Mouse (Mus musculus) forebrain, embryonic 14.5 days (tissue): ENCODE results near the gene Akt3. TPM values are rescaled to one million over a fixed set of nuclear protein-coding genes. Genes with fewer than 3 reads are reported as not detected.
A peak's percentile ranks its signal among the peaks of the same experiment; 100 is the strongest.

Source experiments
- ATAC-seq: fragments of 200-750 bp; cut with Nextera tagmentation; 2 replicates; pipeline ENCODE4 v1.8.0; 2017; ENCODE audit warnings: mild to moderate bottlenecking, moderate library complexity
- DNase-seq: peaks from one replicate; pipeline ENCODE4 v3.0.0-alpha.2; 2015; ENCODE audit warnings: low spot score
- H3K27ac ChIP-seq: fragments of 300-500 bp; sonication (generic); 2 replicates; pipeline ENCODE4 v1.5.1; 2014; ENCODE audit warnings: low read depth, mild to moderate bottlenecking, control low read depth, low read length, moderate library complexity
- H3K27me3 ChIP-seq: fragments of 300-500 bp; sonication (generic); replicated peaks from 2 replicates; pipeline ENCODE4 v1.6.1; 2014; ENCODE audit warnings: low read length, control low read depth, mixed read lengths; ENCODE audit not compliant: control insufficient read depth, insufficient read depth
- H3K36me3 ChIP-seq: fragments of 300-500 bp; sonication (generic); 2 replicates; pipeline ENCODE4 v1.6.1; 2014; ENCODE audit warnings: low read length, control low read depth; ENCODE audit not compliant: control insufficient read depth, insufficient read depth
- H3K4me1 ChIP-seq: fragments of 300-500 bp; sonication (generic); 2 replicates; pipeline ENCODE4 v1.6.1; 2014; ENCODE audit warnings: antibody characterized with exemption, low read length, control low read depth; ENCODE audit not compliant: control insufficient read depth, insufficient read depth
- H3K4me2 ChIP-seq: fragments of 300-500 bp; sonication (generic); 2 replicates; pipeline ENCODE4 v1.6.1; 2014; ENCODE audit warnings: mild to moderate bottlenecking, control low read depth, low read length
- H3K4me3 ChIP-seq: fragments of 300-500 bp; sonication (generic); 2 replicates; pipeline ENCODE4 v1.5.1; 2014; ENCODE audit warnings: low read depth, low read length, control low read depth
- H3K9ac ChIP-seq: fragments of 300-500 bp; sonication (generic); 2 replicates; pipeline ENCODE4 v1.6.1; 2014; ENCODE audit warnings: mild to moderate bottlenecking, low read length, control low read depth, moderate library complexity
- H3K9me3 ChIP-seq: fragments of 300-500 bp; sonication (generic); replicated peaks from 2 replicates; pipeline ENCODE4 v1.6.1; 2016; ENCODE audit warnings: low read length, control low read depth, mixed read lengths; ENCODE audit not compliant: control insufficient read depth
- WGBS: fragments of 180-500 bp; shearing (Covaris S2); extraction: QIAGEN DNeasy Blood & Tissue Kit; methylation state at CpG from one replicate; pipeline ENCODE4 v1.1.7; 2014; 5-methylcytosine and 5-hydroxymethylcytosine counted together
- polyA plus RNA-seq: library from polyadenylated mRNA; unstranded; fragments of >200 nt; fragmentation: Nextera tagmentation; extraction: Ambion mirVana; gene quantifications from 2 replicates; pipeline ENCODE4 v1.2.1, GENCODE M21; 2014

Akt3 gene
- polyA plus RNA-seq, 1 experiment from 2014 or later, result 39.0 TPM

DNA sequence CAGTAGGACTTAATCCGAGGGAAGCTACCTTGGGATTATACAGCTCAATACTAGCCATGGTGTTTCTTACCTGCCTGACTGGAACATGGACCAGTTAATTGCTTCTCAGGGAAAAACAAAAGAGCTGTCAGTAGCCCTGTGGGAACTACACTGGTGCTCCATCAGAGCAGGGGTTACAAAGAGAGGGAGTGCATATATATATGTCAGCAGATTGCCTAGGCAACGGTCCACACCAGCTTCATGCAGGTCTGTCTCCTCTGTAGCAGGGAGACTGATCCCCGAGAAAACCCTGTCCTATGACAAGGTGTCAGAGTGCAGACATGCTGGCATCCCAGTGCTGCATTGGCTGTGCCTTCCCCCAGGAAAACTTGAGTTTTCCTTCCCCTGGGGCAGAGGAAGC, 248.0 kb downstream of the Akt3 start:
- Histone ChIP-seq H3K4me3 (no peak overlapping the region), H3K4me2 (no peak overlapping the region), H3K27me3 (no peaks in the 10 kb centered on the region), H3K4me1 (peaks cover 20% of the 10 kb centered on the region), H3K9me3 (no peaks in the 10 kb centered on the region), H3K27ac (peak overlapping the region; percentile 33; the same call in 1 of the 2 replicates), H3K36me3 (no peaks in the 10 kb centered on the region), H3K9ac (no peak overlapping the region)
- no peak for DNase-seq
- 10% methylated on average over 3 of the region's 3 CpGs for whole genome bisulfite sequencing
- peak; percentile 21; the same call in 1 of the 2 replicates for ATAC-seq

DNA sequence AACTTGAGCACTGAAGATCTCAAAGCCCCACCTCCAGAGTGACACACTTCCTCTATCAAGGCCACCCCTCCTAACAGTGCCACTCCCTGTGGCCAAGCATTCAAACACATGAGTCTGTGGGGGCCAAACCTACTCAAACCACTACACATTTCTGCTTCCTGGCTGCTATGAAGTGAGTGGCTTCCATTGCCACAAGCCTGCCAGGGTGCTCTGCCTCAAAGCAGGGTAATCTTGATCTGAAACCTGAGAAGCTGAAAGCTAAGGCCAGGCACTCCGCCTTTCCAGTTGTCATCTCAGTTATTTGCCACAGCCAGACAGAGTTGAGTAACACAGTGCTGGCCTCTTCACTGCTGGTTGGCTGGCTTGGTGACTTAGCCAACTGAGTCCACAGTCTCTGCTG, 249.2 kb downstream of the Akt3 start:
- Histone ChIP-seq H3K27me3 (no peaks in the 10 kb centered on the region), H3K9me3 (no peaks in the 10 kb centered on the region), H3K4me1 (peaks cover 30% of the 10 kb centered on the region), H3K27ac (no peak overlapping the region; the same call in 1 of the 2 replicates), H3K4me2 (no peak overlapping the region), H3K4me3 (no peak overlapping the region), H3K36me3 (no peaks in the 10 kb centered on the region), H3K9ac (no peak overlapping the region)
- no peak for ATAC-seq
- WGBS, result 86% methylated on average over 1 of the region's 1 CpGs
- DNase-seq, result no peak

DNA sequence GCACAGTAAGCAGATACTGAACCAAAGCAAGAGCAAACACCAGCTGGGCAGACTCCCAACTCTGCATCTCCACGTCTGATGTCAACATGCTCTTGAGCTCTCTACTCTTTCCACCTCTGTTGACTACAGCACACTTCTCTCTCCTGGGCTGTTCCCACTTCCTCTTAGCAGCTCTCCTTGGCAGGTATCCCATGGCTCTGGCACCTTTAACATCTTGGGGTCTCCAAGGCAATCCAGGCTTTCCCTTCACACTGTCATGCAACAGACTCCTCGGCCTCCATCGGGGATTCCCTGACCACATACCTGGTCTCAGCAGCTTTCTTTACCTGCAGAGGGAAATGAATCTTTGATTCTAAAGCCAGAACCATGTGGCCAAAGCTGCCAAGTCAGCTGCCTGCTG, 250.6 kb downstream of the Akt3 start:
- H3K4me2 ChIP-seq, result no peak overlapping the region
- H3K4me3 ChIP-seq, result no peak overlapping the region
- DNase-seq, result no peak
- H3K27ac ChIP-seq, result no peak overlapping the region
- no peaks in the 10 kb centered on the region for H3K9me3 ChIP-seq
- ATAC-seq, result no peak
- H3K27me3 ChIP-seq, result no peaks in the 10 kb centered on the region
- 90% methylated on average over 3 of the region's 3 CpGs for WGBS
- no peaks in the 10 kb centered on the region for H3K36me3 ChIP-seq
- H3K4me1 ChIP-seq, result peaks cover 38% of the 10 kb centered on the region
- no peak overlapping the region for H3K9ac ChIP-seq

DNA sequence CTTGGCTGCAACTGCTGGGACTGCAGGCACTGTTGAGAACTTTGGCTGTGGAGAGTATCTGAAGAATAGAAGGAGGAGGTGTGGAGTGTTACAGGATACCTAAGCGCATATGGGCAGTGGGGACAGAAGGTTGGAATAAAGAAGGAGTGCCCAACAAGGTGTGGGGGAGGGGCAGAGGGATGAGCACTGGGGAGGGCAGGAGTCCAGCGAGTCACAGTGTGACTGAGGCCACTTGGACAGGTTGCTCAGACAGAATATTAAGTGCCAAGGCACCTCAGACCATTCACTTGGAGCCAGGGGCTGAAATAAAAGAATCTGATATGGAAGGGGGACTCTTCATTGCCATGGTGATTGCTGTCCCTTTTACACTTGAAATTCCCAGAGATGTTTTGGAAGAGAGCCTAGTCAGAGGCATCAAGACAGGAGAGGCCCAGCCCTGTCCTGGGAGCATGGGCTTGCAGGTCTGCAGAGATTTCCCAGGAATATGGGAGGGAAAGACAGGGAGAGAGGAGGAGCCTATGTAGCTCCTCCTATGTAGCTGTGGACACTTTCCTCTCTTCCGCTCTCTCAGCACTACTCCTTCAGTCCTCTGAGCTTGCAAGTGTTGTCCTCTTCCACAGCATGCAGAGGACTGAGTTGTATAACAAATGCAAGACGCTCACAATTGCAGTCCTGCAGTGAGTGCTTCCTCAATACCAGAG, 253.8 kb downstream of the Akt3 start:
- H3K27me3 ChIP-seq, result no peaks in the 10 kb centered on the region
- no peak overlapping the region for H3K4me2 ChIP-seq
- H3K27ac ChIP-seq, result no peak overlapping the region
- H3K9me3 ChIP-seq, result no peaks in the 10 kb centered on the region
- H3K9ac ChIP-seq, result no peak overlapping the region
- H3K4me1 ChIP-seq, result peaks cover 30% of the 10 kb centered on the region
- 68% methylated on average over 4 of the region's 4 CpGs for WGBS
- peak; percentile 30 for ATAC-seq
- no peak overlapping the region for H3K4me3 ChIP-seq
- no peaks in the 10 kb centered on the region for H3K36me3 ChIP-seq
- no peak for DNase-seq

DNA sequence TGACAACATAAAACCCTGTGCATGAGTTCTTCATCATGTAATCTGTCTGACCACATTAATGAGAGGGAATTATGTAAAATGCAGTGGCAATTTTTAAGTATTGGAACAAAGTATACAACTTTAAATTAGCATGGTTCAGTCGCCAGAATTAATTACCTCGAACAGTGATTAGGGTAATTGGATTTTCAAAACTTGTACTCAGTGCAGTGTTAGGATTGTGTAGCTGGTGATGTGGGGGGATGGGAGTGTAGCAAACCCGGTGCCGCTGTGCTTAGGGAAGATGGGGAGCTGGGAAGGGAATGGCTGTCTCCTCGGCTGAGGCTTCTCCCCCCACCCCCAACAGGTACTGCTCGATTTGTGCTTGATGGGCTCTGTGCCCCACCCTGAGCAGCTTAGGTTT, 255.1 kb downstream of the Akt3 start:
- peak overlapping the region; percentile 58; the same call in 1 of the 2 replicates for H3K27ac ChIP-seq
- H3K27me3 ChIP-seq, result no peaks in the 10 kb centered on the region
- ATAC-seq, result peak; percentile 63
- no peak overlapping the region for H3K4me3 ChIP-seq
- peak; percentile 71 for DNase-seq
- peaks cover 40% of the 10 kb centered on the region for H3K4me1 ChIP-seq
- H3K4me2 ChIP-seq, result no peak overlapping the region
- H3K9me3 ChIP-seq, result no peaks in the 10 kb centered on the region
- no peak overlapping the region; the same call in 1 of the 2 replicates for H3K9ac ChIP-seq
- H3K36me3 ChIP-seq, result no peaks in the 10 kb centered on the region
- 11% methylated on average over 6 of the region's 6 CpGs for WGBS

DNA sequence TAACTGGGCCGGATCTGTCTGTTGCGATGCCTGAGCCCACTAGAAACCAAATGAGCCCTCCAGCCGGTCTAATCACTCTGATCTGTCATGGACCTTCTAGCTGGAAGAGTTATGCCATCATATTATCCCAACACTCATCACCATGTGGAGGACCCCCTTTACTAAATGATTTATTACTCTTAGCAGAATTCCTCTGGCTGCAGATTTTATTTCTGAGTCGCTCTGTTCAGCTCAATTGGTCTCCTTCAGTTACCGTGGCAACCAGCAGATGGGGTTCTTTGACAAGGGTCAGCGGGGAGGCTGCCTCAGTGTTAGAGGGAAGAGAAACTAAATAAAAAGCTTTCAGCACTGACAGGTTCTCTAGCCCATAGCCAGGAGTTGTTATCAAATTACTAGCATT, 259.0 kb downstream of the Akt3 start:
- WGBS, result 13% methylated on average over 6 of the region's 6 CpGs
- H3K4me1 ChIP-seq, result peaks cover 69% of the 10 kb centered on the region
- no peaks in the 10 kb centered on the region for H3K27me3 ChIP-seq
- no peak overlapping the region for H3K9ac ChIP-seq
- no peak overlapping the region for H3K4me3 ChIP-seq
- ATAC-seq (peak; percentile 45), DNase-seq (peak; percentile 90)
- H3K9me3 ChIP-seq, result no peaks in the 10 kb centered on the region
- H3K27ac ChIP-seq, result peak overlapping the region; percentile 97
- H3K36me3 ChIP-seq, result no peaks in the 10 kb centered on the region
- H3K4me2 ChIP-seq, result no peak overlapping the region

DNA sequence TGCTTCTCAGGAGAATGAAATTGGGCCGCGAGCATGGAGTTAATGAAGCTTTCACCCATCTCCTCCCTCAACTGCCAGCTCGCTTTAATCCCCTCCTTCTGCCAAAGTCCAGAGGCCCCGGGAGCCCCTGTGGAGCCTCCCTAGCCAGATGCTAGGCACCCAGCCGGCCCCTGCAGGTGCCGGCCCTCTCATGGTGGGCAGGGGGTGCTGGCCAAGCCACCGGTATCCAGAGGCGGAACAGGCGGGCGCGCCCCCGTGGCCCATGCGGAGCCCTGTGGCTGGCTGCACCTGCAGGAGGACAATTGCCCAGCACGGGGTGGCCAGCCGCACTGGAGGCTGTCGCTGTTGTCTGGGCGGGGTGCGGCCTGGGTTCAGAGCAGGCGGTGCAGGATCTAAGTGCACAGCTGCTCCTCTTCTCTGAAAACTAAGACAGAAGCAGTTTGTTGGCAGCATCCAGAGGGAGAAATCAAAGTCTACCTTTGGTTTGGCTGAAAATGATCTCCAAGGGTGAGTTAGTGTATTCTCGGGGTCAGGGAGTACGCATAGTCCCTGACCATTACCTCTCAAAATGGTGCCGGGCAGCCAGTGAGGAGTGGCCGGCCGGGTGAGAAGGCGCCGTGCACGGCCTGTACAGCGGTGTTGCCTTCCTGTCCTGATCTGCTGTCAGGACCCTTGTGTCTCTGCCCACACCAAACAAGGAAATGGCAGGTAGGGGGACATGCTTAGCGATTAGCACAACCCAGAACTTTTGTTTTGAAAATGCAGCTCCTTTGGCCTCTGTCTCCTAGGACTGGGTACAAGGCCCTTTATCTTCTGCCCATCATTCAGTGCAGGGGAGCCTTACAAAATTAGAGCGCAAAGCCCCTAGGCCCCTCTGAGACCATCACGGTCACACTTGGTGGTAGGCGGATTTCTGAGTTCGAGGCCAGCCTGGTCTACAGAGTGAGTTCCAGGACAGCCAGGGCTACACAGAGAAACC, 260.0 kb downstream of the Akt3 start:
- Histone ChIP-seq H3K27ac (peak overlapping the region; percentile 97), H3K27me3 (no peaks in the 10 kb centered on the region), H3K4me2 (peak overlapping the region; percentile 49), H3K9me3 (no peaks in the 10 kb centered on the region), H3K4me1 (peaks cover 67% of the 10 kb centered on the region), H3K36me3 (no peaks in the 10 kb centered on the region), H3K9ac (peak overlapping the region; percentile 63), H3K4me3 (peak overlapping the region; percentile 6; the same call in 1 of the 2 replicates)
- peak; percentile 22 for ATAC-seq
- 17% methylated on average over 33 of the region's 33 CpGs for WGBS
- DNase-seq, result peak; percentile 77

DNA sequence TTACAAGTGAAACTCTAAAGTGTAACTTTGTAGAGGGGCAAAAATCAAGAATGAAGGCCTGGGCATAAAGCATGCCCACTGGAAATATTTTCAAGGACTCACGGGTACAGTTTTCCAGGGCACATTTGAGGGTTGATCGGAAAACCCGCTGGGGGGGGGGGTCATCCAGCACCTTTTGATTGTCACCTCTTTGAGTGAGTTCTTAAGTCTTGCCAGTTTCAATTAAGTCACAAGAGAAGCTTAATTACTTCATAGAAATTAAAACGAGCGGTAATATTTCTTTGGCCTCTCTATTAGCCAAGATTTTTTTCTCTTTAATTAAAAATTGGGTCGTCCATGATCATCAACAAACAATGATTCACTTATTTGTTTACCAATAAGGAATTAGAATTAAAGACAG, 260.7 kb downstream of the Akt3 start:
- Histone ChIP-seq H3K4me3 (no peak overlapping the region), H3K27me3 (no peaks in the 10 kb centered on the region), H3K27ac (peak overlapping the region; percentile 97), H3K9ac (peak overlapping the region; percentile 63), H3K4me2 (peak overlapping the region; percentile 49), H3K36me3 (no peaks in the 10 kb centered on the region), H3K9me3 (no peaks in the 10 kb centered on the region), H3K4me1 (peaks cover 70% of the 10 kb centered on the region)
- no peak for ATAC-seq
- no peak for DNase-seq
- WGBS, result 5% methylated on average over 6 of the region's 6 CpGs
